Mouse (Mus musculus) CH12.LX (cell line): Measurements from ENCODE around the gene Wdr44. TPM values are rescaled to one million over a fixed set of nuclear protein-coding genes. Genes with fewer than 3 reads are reported as not detected.
"Not testable (repeated sequence)": the region's sequence is repeated elsewhere in the genome, so short reads cannot be mapped to it uniquely, and the experiment has no call there.

Experiments used
- DNase-seq: peaks from one replicate; pipeline ENCODE4 v3.0.0-alpha.2; 2013; ENCODE audit errors: extremely low read depth
- H3K27ac ChIP-seq: 2 replicates; pipeline ENCODE4 v1.5.1; 2012; ENCODE audit warnings: low read depth, mild to moderate bottlenecking, control low read depth, moderate library complexity; ENCODE audit not compliant: insufficient read depth
- H3K27me3 ChIP-seq: replicated peaks from 2 replicates; pipeline ENCODE3; 2012; ENCODE audit warnings: inconsistent platforms
- H3K36me3 ChIP-seq, 2 experiments: replicated peaks in 1 of 2; 2 replicates each; pipeline versions ENCODE3 to v1.6.1; 2012; ENCODE audit warnings: inconsistent platforms in 1 of 2, low read length in 1 of 2, mild to moderate bottlenecking in 1 of 2, mixed read lengths in 1 of 2, moderate library complexity in 1 of 2; ENCODE audit not compliant: control insufficient read depth in 1 of 2, insufficient read depth in 1 of 2
- H3K4me1 ChIP-seq, 2 experiments: 2 replicates each; pipeline ENCODE4 v1.6.1; 2012; ENCODE audit warnings: inconsistent platforms in 1 of 2, moderate library complexity in 1 of 2; ENCODE audit not compliant: insufficient read depth in 2 of 2, control insufficient read depth in 1 of 2
- H3K4me2 ChIP-seq: 2 replicates; pipeline ENCODE4 v1.6.1; 2012; ENCODE audit warnings: low read depth, mild to moderate bottlenecking, control low read depth; ENCODE audit not compliant: poor library complexity, insufficient read depth, severe bottlenecking
- H3K4me3 ChIP-seq, 3 experiments: fragments of 150-350 bp in 1 of 3; sonication (generic) in 1 of 3; replicated peaks in 1 of 3; 2 replicates each; pipeline versions ENCODE3 to v1.5.1; 2011 to 2012; ENCODE audit warnings: low read depth in 2 of 3, low read length in 2 of 3, mild to moderate bottlenecking in 2 of 3, moderate library complexity in 2 of 3, control low read depth in 1 of 3, improper control_type of control experiment in 1 of 3, inconsistent platforms in 1 of 3, mixed read lengths in 1 of 3; ENCODE audit not compliant: poor library complexity in 1 of 3
- H3K79me2 ChIP-seq: replicated peaks from 2 replicates; pipeline ENCODE4 v1.6.1; 2012; ENCODE audit warnings: mild to moderate bottlenecking, moderate library complexity; ENCODE audit not compliant: control insufficient read depth, poor library complexity, insufficient read depth, severe bottlenecking; ENCODE audit errors: extremely low read depth
- H3K9ac ChIP-seq: 2 replicates; pipeline ENCODE4 v1.6.1; 2012; ENCODE audit warnings: low read depth, mild to moderate bottlenecking, control low read depth, moderate library complexity; ENCODE audit not compliant: insufficient read depth
- H3K9me3 ChIP-seq: replicated peaks from 2 replicates; pipeline ENCODE3; 2012; ENCODE audit warnings: low read length, inconsistent platforms, mixed read lengths
- CTCF ChIP-seq, 2 experiments: IDR thresholded peaks in 1 of 2; conservative IDR thresholded peaks in 1 of 2; 2 replicates each; pipeline ENCODE4 v1.5.1; 2011 to 2012; ENCODE audit warnings: low read depth in 2 of 2, low read length in 2 of 2, improper control_type of control experiment in 1 of 2, inconsistent platforms in 1 of 2, mild to moderate bottlenecking in 1 of 2, moderate library complexity in 1 of 2
- ELF1 ChIP-seq: IDR thresholded peaks from 2 replicates; pipeline ENCODE4 v1.6.1; 2014; ENCODE audit warnings: low read depth, mild to moderate bottlenecking, inconsistent platforms, low read length, improper control_type of control experiment
- HCFC1 ChIP-seq: IDR thresholded peaks from 2 replicates; pipeline ENCODE4 v1.6.1; 2012; ENCODE audit warnings: low read depth, mild to moderate bottlenecking, inconsistent platforms, low read length, improper control_type of control experiment
- MAFK ChIP-seq: IDR thresholded peaks from 2 replicates; pipeline ENCODE4 v1.6.1; 2011; ENCODE audit warnings: low read length, improper control_type of control experiment; ENCODE audit not compliant: insufficient replicate concordance
- MAX ChIP-seq: IDR thresholded peaks from 2 replicates; pipeline ENCODE4 v1.6.1; 2011; ENCODE audit warnings: low read length, improper control_type of control experiment
- POLR2A ChIP-seq: IDR thresholded peaks from 2 replicates; pipeline ENCODE4 v1.6.1; 2011; ENCODE audit warnings: low read depth, mild to moderate bottlenecking, improper control_type of control experiment, low read length
- POLR2AphosphoS2 ChIP-seq: IDR thresholded peaks from 2 replicates; pipeline ENCODE4 v1.6.1; 2011; ENCODE audit warnings: low read depth, low read length, improper control_type of control experiment
- RAD21 ChIP-seq: IDR thresholded peaks from 2 replicates; pipeline ENCODE4 v1.6.1; 2011; ENCODE audit warnings: low read depth, mild to moderate bottlenecking, low read length, improper control_type of control experiment, moderate library complexity
- SMC3 ChIP-seq: IDR thresholded peaks from 2 replicates; pipeline ENCODE4 v1.6.1; 2011; ENCODE audit warnings: low read depth, low read length, improper control_type of control experiment
- TBP ChIP-seq: conservative IDR thresholded peaks from 2 replicates; pipeline ENCODE4 v1.6.1; 2011; ENCODE audit warnings: low read depth, low read length, improper control_type of control experiment
- TCF12 ChIP-seq: IDR thresholded peaks from 2 replicates; pipeline ENCODE4 v1.6.1; 2014; ENCODE audit warnings: low read depth, mild to moderate bottlenecking, inconsistent platforms, low read length, improper control_type of control experiment
- USF1 ChIP-seq: IDR thresholded peaks from 2 replicates; pipeline ENCODE4 v1.6.1; 2014; ENCODE audit warnings: low read depth, mild to moderate bottlenecking, inconsistent platforms, low read length, improper control_type of control experiment
- USF2 ChIP-seq: conservative IDR thresholded peaks from 2 replicates; pipeline ENCODE4 v1.6.1; 2011; ENCODE audit warnings: low read depth, low read length, improper control_type of control experiment
- ZMIZ1 ChIP-seq: IDR thresholded peaks from 2 replicates; pipeline ENCODE4 v1.6.1; 2012; ENCODE audit warnings: low read depth, mild to moderate bottlenecking, inconsistent platforms, low read length, improper control_type of control experiment
- dilution Hi-C: fragments of 300-500 bp; cut with MboI; formaldehyde crosslinking; loops from 2 replicates; pipeline ENCODE4 v1.14.3; 2020; ENCODE audit warnings: low sequenced_read_pairs; ENCODE audit not compliant: extremely low pct_unique_long_range_greater_than_20kb, extremely low pct_ligation_motif_present
- in situ Hi-C: fragments of 300-500 bp; cut with MboI; formaldehyde crosslinking; loops from 3 replicates; pipeline ENCODE4 v1.14.3; 2019; ENCODE audit warnings: low sequenced_read_pairs, low pct_ligation_motif_present, low pct_unique_long_range_greater_than_20kb, mixed read lengths
- polyA plus RNA-seq: library from polyadenylated mRNA; unstranded; fragments of >175 nt; gene quantifications from 2 replicates; pipeline ENCODE4 v1.2.1, GENCODE M21; 2012; ENCODE audit warnings: low read depth; ENCODE audit not compliant: insufficient read length
- total RNA-seq, 2 experiments: library from RNA; depleted of rRNA; stranded (reverse); fragments of 300-350 nt in 1 of 2; fragments of >200 nt in 1 of 2; gene quantifications; 2 replicates each; pipeline ENCODE4 v1.2.3; 2012 to 2014

Gene Wdr44
- total and polyA plus RNA-seq, 3 experiments, result 1.5 to 4.7 (median 2.2) TPM

DNA sequence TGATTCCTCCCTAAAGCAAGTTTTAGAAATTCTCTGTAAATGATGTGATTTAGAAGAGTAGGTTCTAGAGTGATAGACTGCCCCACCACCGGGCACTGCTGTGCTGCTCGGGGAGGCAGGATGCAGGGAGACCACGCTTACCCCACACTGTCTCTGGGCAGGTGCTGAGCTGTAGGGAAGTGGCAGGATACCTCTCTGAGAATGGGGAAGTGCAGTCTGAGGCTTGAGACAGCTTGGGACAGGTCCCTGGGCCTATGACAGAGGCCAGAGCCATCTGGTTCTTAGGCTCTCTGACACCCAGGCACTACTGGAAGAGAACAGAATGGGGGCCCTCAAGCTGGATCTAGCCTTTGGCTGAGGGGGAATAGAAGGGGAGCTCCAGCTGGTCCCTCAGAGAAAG, 114.3 kb downstream of the Wdr44 start:
- no peak for TF ChIP-seq HCFC1
- TF ChIP-seq POLR2A, result no peak
- no peak for TF ChIP-seq ELF1
- TF ChIP-seq USF1, result no peak
- TF ChIP-seq CTCF (conservative IDR thresholded peaks at IDR 0.05 in 1 of 2, IDR thresholded peaks at IDR 0.05 in 1 of 2; ENCODE audit: low read depth in 2 of 2, low read length in 2 of 2), result no peak
- in situ Hi-C loops, result no loop called here
- H3K4me3 ChIP-seq, result no peak overlapping the region
- dilution Hi-C loops, result no loop called here
- H3K9me3 ChIP-seq, result no peaks in the 10 kb centered on the region
- H3K4me2 ChIP-seq, result no peak overlapping the region
- no peak overlapping the region for H3K27ac ChIP-seq
- no peaks in the 10 kb centered on the region for H3K79me2 ChIP-seq
- H3K27me3 ChIP-seq, result no peaks in the 10 kb centered on the region
- peak; percentile 11 for DNase-seq
- no peak overlapping the region for H3K9ac ChIP-seq
- no peaks in the 10 kb centered on the region for H3K36me3 ChIP-seq
- peaks cover 0 to 8% of the 10 kb centered on the region in 2 experiments; a peak in 1 of 4 replicates for H3K4me1 ChIP-seq

DNA sequence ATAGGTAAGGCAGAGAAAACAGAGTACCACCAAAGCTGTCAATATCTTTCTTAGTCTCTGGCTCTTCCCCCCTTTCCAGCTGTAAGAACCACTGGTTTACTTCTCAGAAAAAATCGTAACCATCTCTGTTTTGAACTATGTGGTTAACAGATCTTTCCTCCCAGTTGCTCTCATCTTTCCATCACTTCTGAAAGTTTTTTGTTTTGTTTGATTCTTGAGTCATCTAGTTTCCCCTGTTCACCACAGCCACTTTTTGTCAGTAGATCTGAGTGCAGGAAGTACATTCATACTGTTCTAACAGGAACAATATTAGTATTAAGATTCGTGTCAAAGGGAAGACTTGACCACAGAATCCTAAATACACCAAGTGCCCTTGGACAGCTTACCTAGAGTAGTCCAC, 117.5 kb downstream of the Wdr44 start:
- no peak overlapping the region for H3K4me2 ChIP-seq
- TF ChIP-seq USF2, result no peak
- TF ChIP-seq HCFC1, result no peak
- TF ChIP-seq MAX, result no peak
- TF ChIP-seq RAD21, result no peak
- TF ChIP-seq POLR2AphosphoS2, result no peak
- TF ChIP-seq TCF12, result no peak
- TF ChIP-seq ZMIZ1, result no peak
- TF ChIP-seq MAFK, result no peak
- TF ChIP-seq TBP, result no peak
- no peak overlapping the region for H3K4me3 ChIP-seq
- in situ Hi-C loops (no loop called here), dilution Hi-C loops (no loop called here)
- no peak for DNase-seq
- peaks cover 0 to 8% of the 10 kb centered on the region in 2 experiments; a peak in 1 of 4 replicates for H3K4me1 ChIP-seq
- no peaks in the 10 kb centered on the region for H3K79me2 ChIP-seq
- H3K27ac ChIP-seq, result no peak overlapping the region
- H3K27me3 ChIP-seq, result no peaks in the 10 kb centered on the region
- H3K9ac ChIP-seq, result no peak overlapping the region
- no peaks in the 10 kb centered on the region for H3K9me3 ChIP-seq
- no peaks in the 10 kb centered on the region for H3K36me3 ChIP-seq

DNA sequence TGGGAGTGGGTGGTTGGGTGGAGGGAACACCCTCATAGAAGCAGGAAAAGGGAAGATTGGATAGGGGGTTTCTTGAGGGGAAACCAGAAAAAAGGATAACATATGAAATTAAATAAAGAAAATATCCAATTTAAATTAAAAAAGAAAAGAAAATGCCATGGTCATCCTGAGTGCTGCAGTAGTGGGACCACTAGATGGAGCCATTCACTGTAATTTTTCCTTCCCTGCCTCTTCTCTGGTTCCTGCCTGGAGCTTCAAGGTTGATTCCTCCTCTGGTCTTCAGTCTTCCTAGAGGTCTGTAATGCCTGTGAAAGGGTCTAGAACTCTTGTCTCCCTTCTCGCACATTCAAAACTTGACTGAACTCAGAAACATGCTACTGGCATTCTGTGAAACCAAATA, 120.4 kb downstream of the Wdr44 start:
- DNase-seq, dilution Hi-C loops, H3K36me3 ChIP-seq, H3K27ac ChIP-seq, H3K27me3 ChIP-seq, H3K9ac ChIP-seq, H3K4me2 ChIP-seq, H3K79me2 ChIP-seq, H3K4me1 ChIP-seq, H3K9me3 ChIP-seq, H3K4me3 ChIP-seq, in situ Hi-C loops: not testable (repeated sequence)
- TF ChIP-seq RAD21 (peak; percentile 31), SMC3 (peak; percentile 9; the same call in 1 of the 2 replicates), CTCF (conservative IDR thresholded peaks at IDR 0.05 in 1 of 2, IDR thresholded peaks at IDR 0.05 in 1 of 2; ENCODE audit: low read depth in 2 of 2, low read length in 2 of 2) (peak in 1 of 2 experiments; percentile 44; a peak in 2 of 4 replicates)

DNA sequence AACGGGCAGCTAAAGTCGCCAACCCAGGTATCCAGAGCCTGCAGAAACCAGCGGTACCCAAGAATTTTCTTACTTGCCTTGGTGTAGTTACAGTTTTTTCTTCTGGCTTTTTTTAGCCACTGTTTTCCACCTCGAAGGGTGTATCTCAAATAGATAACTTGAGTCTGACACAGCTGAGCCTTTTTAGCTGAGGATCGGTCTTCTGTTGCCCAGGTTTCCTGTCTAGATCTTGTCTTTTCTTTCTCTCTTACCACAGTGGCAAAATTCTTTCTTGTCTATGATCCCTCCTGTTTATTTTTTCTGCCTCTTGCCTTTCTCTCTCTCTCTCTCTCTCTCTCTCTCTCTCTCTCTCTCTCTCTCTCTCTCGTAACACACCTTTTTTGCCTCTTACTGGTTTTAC, 130.0 kb downstream of the Wdr44 start:
- DNase-seq, H3K9ac ChIP-seq, H3K4me2 ChIP-seq, H3K36me3 ChIP-seq, H3K27ac ChIP-seq, H3K4me1 ChIP-seq, dilution Hi-C loops, H3K4me3 ChIP-seq, H3K9me3 ChIP-seq, H3K27me3 ChIP-seq, H3K79me2 ChIP-seq, in situ Hi-C loops: not testable (repeated sequence)
